Mouse (Mus musculus): ENCODE measurements around the gene Elmo1. TPM values are rescaled to one million over a fixed set of nuclear protein-coding genes. Genes with fewer than 3 reads are reported as not detected.

The Elmo1 gene
- polyA plus RNA-seq, 1 experiment from 2014 or later, result 3.1 TPM

DNA sequence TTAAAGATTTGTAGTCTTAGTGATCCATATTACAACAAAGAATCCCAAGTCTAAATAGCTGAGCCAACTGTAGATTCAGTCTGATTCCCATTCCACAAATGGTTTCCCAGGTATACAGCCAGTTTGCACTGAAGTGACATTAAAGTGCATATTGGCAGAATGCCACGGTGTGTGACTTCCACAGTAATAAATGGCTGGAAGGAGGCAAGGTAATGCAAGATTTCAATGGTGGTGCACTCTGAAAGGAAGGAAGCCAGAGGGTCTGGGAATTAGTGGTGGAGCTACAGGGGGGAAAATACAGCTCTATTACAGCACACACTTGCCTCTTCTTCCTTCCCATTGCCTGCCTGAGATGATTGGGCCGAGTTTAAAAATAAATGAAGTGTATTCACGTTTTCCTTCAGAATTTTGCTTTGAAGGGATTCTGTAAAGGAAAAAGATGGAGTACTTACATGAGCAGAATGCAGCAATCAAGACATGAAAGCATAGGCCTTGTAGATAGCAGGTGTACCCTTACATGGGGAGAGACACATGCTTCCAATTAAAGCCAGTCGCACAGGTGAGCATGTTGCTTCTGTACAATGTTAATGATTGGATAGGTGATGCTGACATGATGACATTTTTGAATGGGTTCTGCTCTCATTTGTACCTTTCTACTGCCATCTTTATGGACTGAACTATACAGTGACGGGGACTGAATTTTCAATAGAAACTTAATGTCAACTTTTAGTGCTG, 400.6 kb downstream of the Elmo1 start:
- no peaks in the 10 kb centered on the region for H3K36me3 ChIP-seq
- ATAC-seq (ENCODE audit: low read depth) (no peak), DNase-seq (no peak)
- H3K9ac ChIP-seq, result no peak overlapping the region
- H3K27ac ChIP-seq, result no peak overlapping the region
- H3K4me3 ChIP-seq (replicated peaks), result no peak overlapping the region
- WGBS (ENCODE audit: insufficient replicate concordance), result 56% methylated on average over 5 of the region's 5 CpGs
- no peak overlapping the region for H3K4me2 ChIP-seq
- no peaks in the 10 kb centered on the region for H3K9me3 ChIP-seq (replicated peaks)
- H3K27me3 ChIP-seq, result no peaks in the 10 kb centered on the region
- no peaks in the 10 kb centered on the region for H3K4me1 ChIP-seq (replicated peaks)

DNA sequence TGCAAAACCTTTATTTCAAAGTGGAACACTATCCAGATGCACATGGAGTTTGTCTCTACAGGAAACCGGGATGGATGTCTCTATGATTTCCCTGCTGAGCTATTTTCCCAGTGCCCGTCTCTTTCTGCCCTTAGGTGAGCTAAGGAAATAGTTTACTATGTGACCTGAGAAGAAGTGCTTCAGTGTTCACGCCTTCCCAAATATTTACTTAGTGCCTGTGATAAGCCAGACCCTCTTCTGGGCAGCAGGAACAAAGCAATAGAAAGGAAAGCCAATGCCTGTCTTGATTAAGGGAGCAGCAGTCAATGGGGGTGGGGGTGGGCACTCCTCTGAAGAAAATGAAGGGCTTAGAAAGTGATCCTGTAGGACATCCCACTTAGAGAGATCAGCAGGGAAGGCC, 401.3 kb downstream of the Elmo1 start:
- H3K36me3 ChIP-seq, result no peaks in the 10 kb centered on the region
- no peaks in the 10 kb centered on the region for H3K4me1 ChIP-seq (replicated peaks)
- ATAC-seq (ENCODE audit: low read depth) (no peak), DNase-seq (no peak)
- H3K9ac ChIP-seq, result no peak overlapping the region
- no peak overlapping the region for H3K27ac ChIP-seq
- H3K4me2 ChIP-seq, result no peak overlapping the region
- H3K4me3 ChIP-seq (replicated peaks), result no peak overlapping the region
- no peaks in the 10 kb centered on the region for H3K27me3 ChIP-seq
- no peaks in the 10 kb centered on the region for H3K9me3 ChIP-seq (replicated peaks)
- 51% methylated on average over 3 of the region's 3 CpGs for WGBS (ENCODE audit: insufficient replicate concordance)

DNA sequence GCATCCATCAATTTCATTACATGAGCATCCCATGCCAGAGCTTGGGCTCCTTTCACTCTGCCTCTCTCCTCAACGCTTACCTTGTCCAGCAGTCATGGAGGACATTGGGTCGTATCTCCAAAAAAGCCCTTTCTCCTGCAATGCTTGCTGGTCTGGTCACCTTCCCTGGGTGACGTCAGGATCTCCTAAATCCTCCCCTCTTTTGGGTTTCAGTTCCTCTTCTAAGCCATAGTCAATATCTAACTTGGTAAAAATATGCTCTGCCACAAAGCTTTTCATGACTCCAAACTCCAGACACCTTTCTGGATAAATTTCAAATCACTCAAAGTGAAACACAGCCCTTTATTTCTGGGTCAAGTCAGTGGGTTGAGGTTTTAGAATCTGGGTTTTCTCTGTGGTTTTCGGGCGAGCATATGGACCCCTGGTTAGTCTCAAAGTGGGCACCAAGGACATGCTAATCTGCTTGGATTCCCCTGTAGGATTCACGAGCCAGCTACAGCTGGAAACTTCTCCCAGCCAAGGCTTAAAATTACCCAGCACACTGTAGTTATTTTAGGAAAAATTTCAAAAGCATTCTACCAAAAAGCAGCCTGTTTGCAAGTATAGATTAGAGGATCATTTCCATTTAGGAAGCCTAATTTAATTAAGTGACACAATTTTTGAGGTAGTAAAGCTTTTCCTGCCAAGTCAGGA, 403.8 kb downstream of the Elmo1 start:
- H3K4me2 ChIP-seq, result no peak overlapping the region
- no peaks in the 10 kb centered on the region for H3K4me1 ChIP-seq (replicated peaks)
- H3K27me3 ChIP-seq, result no peaks in the 10 kb centered on the region
- no peaks in the 10 kb centered on the region for H3K9me3 ChIP-seq (replicated peaks)
- no peak overlapping the region for H3K9ac ChIP-seq
- no peaks in the 10 kb centered on the region for H3K36me3 ChIP-seq
- ATAC-seq (ENCODE audit: low read depth) (no peak), DNase-seq (no peak)
- no peak overlapping the region for H3K27ac ChIP-seq
- WGBS (ENCODE audit: insufficient replicate concordance), result 52% methylated on average over 6 of the region's 6 CpGs
- H3K4me3 ChIP-seq (replicated peaks), result no peak overlapping the region

DNA sequence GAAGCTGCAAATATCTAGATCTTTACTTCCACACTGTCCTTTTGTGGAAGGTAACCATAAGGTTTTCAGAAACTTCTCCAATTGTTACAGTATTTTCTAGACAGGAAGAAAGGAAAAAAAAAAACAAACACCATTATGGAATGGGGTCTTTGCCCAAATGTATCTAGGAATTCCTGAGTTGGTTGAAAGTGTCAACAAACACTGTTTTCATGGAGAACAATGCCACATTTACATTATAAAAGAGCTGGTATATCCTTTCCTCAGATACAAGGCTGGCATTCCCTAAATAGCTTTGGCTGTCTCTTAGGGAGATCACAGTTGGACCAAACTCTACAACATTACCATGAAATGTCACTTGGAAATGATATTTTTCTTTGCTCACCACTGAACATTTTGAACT, 411.5 kb downstream of the Elmo1 start:
- Histone ChIP-seq H3K9ac (no peak overlapping the region), H3K4me3 (replicated peaks) (no peak overlapping the region), H3K9me3 (replicated peaks) (no peaks in the 10 kb centered on the region), H3K36me3 (no peaks in the 10 kb centered on the region), H3K27ac (no peak overlapping the region), H3K4me2 (no peak overlapping the region), H3K4me1 (replicated peaks) (no peaks in the 10 kb centered on the region), H3K27me3 (no peaks in the 10 kb centered on the region)
- DNase-seq (no peak), ATAC-seq (ENCODE audit: low read depth) (no peak)

DNA sequence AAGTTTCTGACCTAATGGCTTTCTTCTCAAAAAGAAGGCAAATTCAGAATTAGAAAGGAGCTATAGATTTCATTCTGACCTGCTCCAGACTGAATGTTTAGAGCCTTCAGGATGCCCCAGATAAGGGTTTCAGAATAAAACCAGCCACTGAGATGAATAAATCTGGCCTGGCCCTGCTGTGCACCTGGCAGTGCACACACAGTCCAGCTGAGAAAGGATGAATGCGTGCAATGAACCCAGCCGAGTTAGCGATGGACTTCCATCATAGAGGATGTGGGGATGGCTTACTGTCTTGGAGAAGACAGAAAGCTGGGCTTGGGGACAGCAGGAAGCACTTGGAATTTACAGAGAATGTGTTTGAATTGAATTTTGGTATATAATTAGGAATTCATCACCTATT, 413.0 kb downstream of the Elmo1 start:
- no peaks in the 10 kb centered on the region for H3K36me3 ChIP-seq
- WGBS (ENCODE audit: insufficient replicate concordance), result 85% methylated on average over 3 of the region's 3 CpGs

DNA sequence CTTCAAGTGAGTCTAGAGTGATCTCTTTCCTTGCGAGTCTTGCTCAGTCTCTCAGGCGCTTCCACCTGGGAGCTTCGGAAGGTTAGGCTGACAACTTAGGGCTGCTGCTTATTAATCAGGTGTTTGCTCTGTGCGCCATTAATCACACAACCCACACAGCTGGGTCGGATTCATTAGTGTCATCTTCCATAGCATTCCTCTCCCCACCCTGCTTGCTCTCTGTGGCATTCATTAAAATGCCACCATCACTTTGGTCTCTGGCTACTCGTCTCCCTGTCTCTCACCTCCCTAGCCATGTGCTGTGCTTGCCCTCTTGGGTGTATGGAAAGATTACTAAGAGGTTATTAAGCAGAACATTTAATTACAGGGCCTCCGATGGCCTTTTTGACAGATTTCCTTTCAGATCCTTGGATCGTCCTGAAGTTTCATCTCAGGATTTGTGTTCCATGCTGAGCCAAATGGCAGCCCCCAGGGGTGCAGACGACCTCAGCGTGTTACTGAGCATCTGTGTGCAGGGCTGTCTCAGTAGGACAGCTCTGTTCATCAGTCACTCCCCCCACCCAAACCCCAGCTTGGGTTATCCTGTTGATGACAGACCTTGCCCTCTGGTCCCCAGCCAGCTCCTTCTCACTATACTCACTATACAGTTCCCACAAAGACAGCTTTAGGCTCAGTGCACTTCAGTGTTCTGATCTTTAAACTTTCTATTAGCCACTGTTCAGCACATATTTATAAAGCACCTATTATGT, 417.2 kb downstream of the Elmo1 start:
- no peak for DNase-seq

More for the DNA sequence above, 413.0 kb downstream of the Elmo1 start:
- DNase-seq (no peak), ATAC-seq (ENCODE audit: low read depth) (no peak)
- no peak overlapping the region for H3K27ac ChIP-seq
- no peaks in the 10 kb centered on the region for H3K4me1 ChIP-seq (replicated peaks)
- no peak overlapping the region for H3K4me2 ChIP-seq
- H3K27me3 ChIP-seq, result no peaks in the 10 kb centered on the region
- no peak overlapping the region for H3K4me3 ChIP-seq (replicated peaks)
- H3K9me3 ChIP-seq (replicated peaks), result no peaks in the 10 kb centered on the region
- no peak overlapping the region for H3K9ac ChIP-seq

DNA sequence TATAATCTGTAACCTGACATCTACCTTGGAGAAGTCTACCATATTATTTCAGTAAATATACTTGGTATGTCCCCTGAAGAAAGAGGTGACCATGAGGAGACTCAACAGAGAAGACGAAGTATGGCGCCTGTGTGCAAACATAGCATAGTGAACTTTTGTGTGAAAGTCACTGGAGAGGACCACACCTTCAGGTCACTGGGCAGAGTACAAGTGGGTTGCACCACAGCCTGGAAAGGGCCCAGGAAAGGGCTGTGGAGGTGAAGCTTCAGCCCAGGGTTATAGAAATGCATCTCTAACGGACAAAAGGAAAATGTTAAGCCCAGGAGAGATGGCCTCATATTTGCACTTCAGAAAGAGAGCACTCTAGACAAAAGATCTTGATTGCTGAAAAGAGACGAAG, 420.6 kb downstream of the Elmo1 start:
- Histone ChIP-seq H3K4me2 (no peak overlapping the region), H3K4me1 (replicated peaks) (no peaks in the 10 kb centered on the region), H3K9ac (no peak overlapping the region), H3K27me3 (no peaks in the 10 kb centered on the region), H3K27ac (no peak overlapping the region), H3K4me3 (replicated peaks) (no peak overlapping the region), H3K36me3 (no peaks in the 10 kb centered on the region), H3K9me3 (replicated peaks) (no peaks in the 10 kb centered on the region)
- DNase-seq, result no peak
- 78% methylated on average over 4 of the region's 4 CpGs for WGBS (ENCODE audit: insufficient replicate concordance)
- no peak for ATAC-seq (ENCODE audit: low read depth)

More for the DNA sequence above, 417.2 kb downstream of the Elmo1 start:
- Histone ChIP-seq H3K36me3 (no peaks in the 10 kb centered on the region), H3K27me3 (no peaks in the 10 kb centered on the region), H3K27ac (no peak overlapping the region), H3K9ac (no peak overlapping the region), H3K4me2 (no peak overlapping the region), H3K4me1 (replicated peaks) (no peaks in the 10 kb centered on the region), H3K4me3 (replicated peaks) (no peak overlapping the region), H3K9me3 (replicated peaks) (no peaks in the 10 kb centered on the region)
- ATAC-seq (ENCODE audit: low read depth), result no peak
- 72% methylated on average over 10 of the region's 10 CpGs for WGBS (ENCODE audit: insufficient replicate concordance)

DNA sequence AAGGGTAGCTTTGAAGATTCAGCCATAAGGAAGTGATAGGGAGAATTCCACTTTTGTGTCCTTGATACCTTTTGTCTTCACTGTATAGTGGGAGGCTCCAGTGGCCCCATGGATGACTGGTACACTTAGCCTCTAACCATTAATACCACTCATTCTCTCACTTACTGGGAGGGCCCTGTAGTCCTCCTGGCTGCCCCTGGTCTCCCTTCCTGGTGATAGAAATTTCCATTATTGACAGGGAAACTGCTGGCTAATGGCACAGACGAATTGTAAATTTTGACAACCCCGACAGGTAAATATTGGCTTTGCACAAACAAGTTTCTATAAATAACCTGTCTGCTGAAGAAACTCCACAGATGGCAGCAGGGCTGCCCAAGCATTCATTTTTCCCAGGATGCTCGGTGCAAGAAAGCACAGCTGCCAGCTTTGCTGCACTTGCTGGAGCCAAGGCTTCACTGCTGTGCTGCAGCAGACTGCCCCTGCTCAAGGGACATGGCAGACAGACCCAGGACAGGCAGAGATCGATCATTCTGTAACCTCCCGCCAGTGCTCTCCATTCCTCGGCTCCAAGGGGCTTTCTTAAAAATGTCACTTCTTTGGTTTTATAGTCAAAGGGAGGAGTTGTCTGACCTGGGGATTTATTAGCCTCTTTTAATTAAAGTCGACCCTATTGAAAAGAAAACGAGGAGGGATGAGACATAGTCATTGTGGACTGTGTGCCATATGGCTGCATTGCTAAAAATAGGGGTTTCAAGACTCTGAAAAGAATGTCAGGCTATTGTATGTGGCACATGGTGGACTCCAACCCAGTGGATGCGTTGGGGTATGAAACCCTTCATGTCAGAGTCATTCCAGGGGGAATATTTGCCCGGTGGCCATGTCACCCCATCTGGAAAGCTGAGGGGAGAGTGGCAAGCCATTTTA, 422.2 kb downstream of the Elmo1 start:
- Histone ChIP-seq H3K27ac (no peak overlapping the region), H3K36me3 (no peaks in the 10 kb centered on the region), H3K4me1 (replicated peaks) (no peaks in the 10 kb centered on the region), H3K4me2 (no peak overlapping the region), H3K27me3 (no peaks in the 10 kb centered on the region), H3K9me3 (replicated peaks) (no peaks in the 10 kb centered on the region), H3K4me3 (replicated peaks) (no peak overlapping the region), H3K9ac (no peak overlapping the region)
- ATAC-seq (ENCODE audit: low read depth) (no peak), DNase-seq (no peak)
- 63% methylated on average over 10 of the region's 10 CpGs for WGBS (ENCODE audit: insufficient replicate concordance)

DNA sequence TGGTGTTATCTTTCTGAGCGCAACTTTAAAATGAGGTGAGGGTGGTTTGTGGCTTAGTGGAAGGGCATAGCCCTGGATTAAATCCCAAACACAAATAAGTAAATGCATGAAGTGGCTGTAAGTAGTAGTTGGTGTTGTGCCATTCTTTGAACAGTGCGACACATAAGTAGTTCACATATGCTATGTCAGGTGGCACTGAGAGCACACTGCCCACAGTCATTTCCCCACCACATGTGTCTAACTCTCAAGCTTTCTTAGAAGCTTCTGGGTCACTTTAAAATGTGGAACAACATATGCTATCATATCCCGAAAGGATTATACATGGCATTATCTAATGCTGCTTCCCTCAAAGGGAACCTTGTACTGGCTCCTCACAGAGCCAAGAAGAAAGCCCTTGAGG, 424.3 kb downstream of the Elmo1 start:
- DNase-seq (no peak), ATAC-seq (ENCODE audit: low read depth) (no peak)
- no peaks in the 10 kb centered on the region for H3K4me1 ChIP-seq (replicated peaks)
- H3K36me3 ChIP-seq, result no peaks in the 10 kb centered on the region
- no peaks in the 10 kb centered on the region for H3K27me3 ChIP-seq
- H3K9me3 ChIP-seq (replicated peaks), result no peaks in the 10 kb centered on the region
- no peak overlapping the region for H3K9ac ChIP-seq
- WGBS (ENCODE audit: insufficient replicate concordance), result 73% methylated on average over 3 of the region's 3 CpGs
- H3K4me3 ChIP-seq (replicated peaks), result no peak overlapping the region
- H3K4me2 ChIP-seq, result no peak overlapping the region
- no peak overlapping the region for H3K27ac ChIP-seq

DNA sequence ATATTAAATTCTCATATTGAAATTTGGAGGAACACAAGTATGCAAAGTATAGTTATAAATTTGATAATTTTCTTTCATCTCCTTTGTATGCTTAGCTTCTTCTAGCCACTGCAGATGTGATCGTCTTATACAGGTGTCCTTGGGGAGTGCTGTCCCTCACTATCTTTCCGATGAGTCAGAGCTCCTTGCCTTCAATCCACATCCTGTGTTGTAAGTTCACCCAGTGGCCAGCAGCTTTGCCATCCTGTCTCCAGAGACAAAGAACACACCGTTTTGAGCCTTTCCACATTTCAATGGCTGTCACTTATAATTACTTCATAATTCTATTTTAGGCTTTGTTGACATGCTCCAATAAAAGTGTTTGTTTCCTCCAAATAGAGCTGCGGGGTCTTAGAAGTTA, 425.7 kb downstream of the Elmo1 start:
- Histone ChIP-seq H3K9ac (no peak overlapping the region), H3K9me3 (replicated peaks) (no peaks in the 10 kb centered on the region), H3K4me3 (replicated peaks) (no peak overlapping the region), H3K4me2 (no peak overlapping the region), H3K36me3 (no peaks in the 10 kb centered on the region), H3K4me1 (replicated peaks) (no peaks in the 10 kb centered on the region), H3K27me3 (no peaks in the 10 kb centered on the region), H3K27ac (no peak overlapping the region)
- ATAC-seq (ENCODE audit: low read depth) (no peak), DNase-seq (no peak)
- 60% methylated on average over 4 of the region's 4 CpGs for WGBS (ENCODE audit: insufficient replicate concordance)

DNA sequence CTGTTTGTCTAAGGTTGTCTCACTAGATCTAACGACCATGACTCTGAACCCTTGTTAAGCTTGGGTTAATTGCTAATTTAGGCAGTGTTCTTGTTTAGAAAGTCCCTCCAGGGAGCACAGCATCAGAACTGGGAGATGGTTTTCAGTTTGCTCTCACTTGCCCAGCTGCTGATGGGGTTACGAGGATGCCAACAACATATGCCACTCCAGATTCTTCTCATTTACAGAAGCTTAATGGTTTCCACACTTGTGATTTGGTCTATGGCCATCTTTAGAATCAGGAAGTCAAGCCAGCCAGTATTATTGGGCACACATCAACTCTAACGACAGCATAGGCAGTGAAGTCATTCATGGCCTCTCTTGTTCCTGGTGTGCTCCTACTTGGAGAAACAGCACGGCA, 427.3 kb downstream of the Elmo1 start:
- no peaks in the 10 kb centered on the region for H3K9me3 ChIP-seq (replicated peaks)
- no peaks in the 10 kb centered on the region for H3K4me1 ChIP-seq (replicated peaks)
- H3K9ac ChIP-seq, result no peak overlapping the region
- no peaks in the 10 kb centered on the region for H3K27me3 ChIP-seq
- no peak overlapping the region for H3K4me2 ChIP-seq
- no peak overlapping the region for H3K4me3 ChIP-seq (replicated peaks)
- 60% methylated on average over 4 of the region's 4 CpGs for WGBS (ENCODE audit: insufficient replicate concordance)
- no peak overlapping the region for H3K27ac ChIP-seq
- ATAC-seq (ENCODE audit: low read depth) (no peak), DNase-seq (no peak)
- no peaks in the 10 kb centered on the region for H3K36me3 ChIP-seq

Measured in liver, embryonic 13.5 days (tissue).